Mouse (Mus musculus) ES-E14 (cell line): Measurements from ENCODE around the gene Gm44502.

Experiments used
- CHD2 ChIP-seq: IDR thresholded peaks from 2 replicates; pipeline ENCODE4 v1.6.1; 2014; ENCODE audit warnings: mild to moderate bottlenecking, low read depth, low read length, inconsistent platforms
- MAFK ChIP-seq: IDR thresholded peaks from 2 replicates; pipeline ENCODE4 v1.6.1; 2014; ENCODE audit warnings: mild to moderate bottlenecking, low read depth, low read length, inconsistent platforms; ENCODE audit not compliant: insufficient read depth
- ZC3H11A ChIP-seq: IDR thresholded peaks from 2 replicates; pipeline ENCODE4 v1.6.1; 2012; ENCODE audit warnings: low read depth, mild to moderate bottlenecking, inconsistent platforms, low read length, borderline replicate concordance

- TF ChIP-seq ZC3H11A: no peak
- no peak for TF ChIP-seq MAFK
- no peak for TF ChIP-seq CHD2
These were observed 26.1 kb upstream of the Gm44502 start for GRCm38 (mm10) chr15:89455642-89456041.
